Mouse (Mus musculus): ENCODE data around the gene Fam83g. TPM values are rescaled to one million over a fixed set of nuclear protein-coding genes. Genes with fewer than 3 reads are reported as not detected.

Fam83g gene
- polyA plus RNA-seq, 1 experiment = not detected

GRCm38 (mm10) chr11:61686906-61687453 is 3.1 kb downstream of the Fam83g start:
- TF ChIP-seq POLR2A (IDR thresholded peaks at IDR 0.05; ENCODE audit: insufficient read length, low read depth) = no peak
- TF ChIP-seq TCF12 (IDR thresholded peaks at IDR 0.05; ENCODE audit: insufficient read depth, poor library complexity, severe bottlenecking) = no peak
- TF ChIP-seq MAX (IDR thresholded peaks at IDR 0.05; ENCODE audit: low read depth) = no peak
- Histone ChIP-seq H3K36me3 (ENCODE audit: control insufficient read depth, insufficient read depth) (no peaks in the 10 kb centered on the region), H3K4me3 (no peak overlapping the region), H3ac (ENCODE audit: control insufficient read depth, insufficient read length) (no peak overlapping the region), H3K27me3 (ENCODE audit: control insufficient read depth, insufficient read depth, insufficient read length) (no peaks in the 10 kb centered on the region), H3K79me2 (ENCODE audit: control insufficient read depth, insufficient read depth) (no peaks in the 10 kb centered on the region), H3K4me2 (ENCODE audit: low read depth) (no peak overlapping the region)

GRCm38 (mm10) chr11:61687595-61687994 is 3.7 kb downstream of the Fam83g start:
- Histone ChIP-seq H3K79me2 (ENCODE audit: control insufficient read depth, insufficient read depth) (no peaks in the 10 kb centered on the region), H3K27me3 (ENCODE audit: control insufficient read depth, insufficient read depth, insufficient read length) (no peaks in the 10 kb centered on the region), H3K4me3 (no peak overlapping the region), H3K36me3 (ENCODE audit: control insufficient read depth, insufficient read depth) (no peaks in the 10 kb centered on the region), H3K4me2 (ENCODE audit: low read depth) (no peak overlapping the region), H3ac (ENCODE audit: control insufficient read depth, insufficient read length) (no peak overlapping the region)
- TF ChIP-seq POLR2AphosphoS2 (IDR thresholded peaks at IDR 0.05; ENCODE audit: insufficient read length, low read depth) = no peak

GRCm38 (mm10) chr11:61692996-61693395 is 9.1 kb downstream of the Fam83g start:
- H3K4me2 ChIP-seq (ENCODE audit: low read depth) = no peak overlapping the region
- H3K36me3 ChIP-seq (ENCODE audit: control insufficient read depth, insufficient read depth) = no peaks in the 10 kb centered on the region
- H3K27me3 ChIP-seq (ENCODE audit: control insufficient read depth, insufficient read depth, insufficient read length) = peaks cover 32% of the 10 kb centered on the region
- TF ChIP-seq POLR2A (IDR thresholded peaks at IDR 0.05; ENCODE audit: insufficient read length, low read depth) (no peak), TCF3 (IDR thresholded peaks at IDR 0.05; ENCODE audit: insufficient read length, low read depth) (no peak), E2F4 (IDR thresholded peaks at IDR 0.05; ENCODE audit: insufficient read depth) (no peak), CEBPB (IDR thresholded peaks at IDR 0.05; ENCODE audit: insufficient read depth, poor library complexity, severe bottlenecking) (no peak), REST (IDR thresholded peaks at IDR 0.05; ENCODE audit: insufficient read depth, insufficient read length) (no peak), SRF (IDR thresholded peaks at IDR 0.05; ENCODE audit: control insufficient read depth, insufficient read length, low read depth) (no peak), POLR2AphosphoS2 (IDR thresholded peaks at IDR 0.05; ENCODE audit: insufficient read length, low read depth) (no peak), TCF12 (IDR thresholded peaks at IDR 0.05; ENCODE audit: insufficient read depth, poor library complexity, severe bottlenecking) (no peak), USF1 (IDR thresholded peaks at IDR 0.05; ENCODE audit: low read depth) (no peak), MYOD1 (IDR thresholded peaks at IDR 0.05; ENCODE audit: control insufficient read depth in 1 of 3, insufficient read length in 2 of 3, low read depth in 2 of 3) (no peak), MAX (IDR thresholded peaks at IDR 0.05; ENCODE audit: low read depth) (no peak), MYOG (IDR thresholded peaks at IDR 0.05; ENCODE audit: control insufficient read depth in 1 of 3, insufficient read depth in 1 of 3, insufficient read length in 2 of 3, low read depth in 2 of 3) (no peak)
- H3K4me3 ChIP-seq = no peak overlapping the region
- no peaks in the 10 kb centered on the region for H3K79me2 ChIP-seq (ENCODE audit: control insufficient read depth, insufficient read depth)
- no peak overlapping the region for H3ac ChIP-seq (ENCODE audit: control insufficient read depth, insufficient read length)

- Histone ChIP-seq H3K4me3 (no peak overlapping the region), H3K4me2 (ENCODE audit: low read depth) (no peak overlapping the region), H3ac (ENCODE audit: control insufficient read depth, insufficient read length) (no peak overlapping the region), H3K27me3 (ENCODE audit: control insufficient read depth, insufficient read depth, insufficient read length) (peaks cover 37% of the 10 kb centered on the region), H3K79me2 (ENCODE audit: control insufficient read depth, insufficient read depth) (no peaks in the 10 kb centered on the region), H3K36me3 (ENCODE audit: control insufficient read depth, insufficient read depth) (no peaks in the 10 kb centered on the region)
- TF ChIP-seq MYOD1 (IDR thresholded peaks at IDR 0.05; ENCODE audit: control insufficient read depth in 1 of 3, insufficient read length in 2 of 3, low read depth in 2 of 3) (peak in 2 of 3 experiments; percentile 64 to 93), E2F4 (IDR thresholded peaks at IDR 0.05; ENCODE audit: insufficient read depth) (no peak), TCF3 (IDR thresholded peaks at IDR 0.05; ENCODE audit: insufficient read length, low read depth) (no peak), CEBPB (IDR thresholded peaks at IDR 0.05; ENCODE audit: insufficient read depth, poor library complexity, severe bottlenecking) (no peak), REST (IDR thresholded peaks at IDR 0.05; ENCODE audit: insufficient read depth, insufficient read length) (no peak), MYOG (IDR thresholded peaks at IDR 0.05; ENCODE audit: control insufficient read depth in 1 of 3, insufficient read depth in 1 of 3, insufficient read length in 2 of 3, low read depth in 2 of 3) (peak in 1 of 3 experiments; percentile 39), TCF12 (IDR thresholded peaks at IDR 0.05; ENCODE audit: insufficient read depth, poor library complexity, severe bottlenecking) (no peak), MAX (IDR thresholded peaks at IDR 0.05; ENCODE audit: low read depth) (no peak)
These were observed 15.0 kb downstream of the Fam83g start for GRCm38 (mm10) chr11:61698852-61699251.

- no peak for TF ChIP-seq TCF12 (IDR thresholded peaks at IDR 0.05; ENCODE audit: insufficient read depth, poor library complexity, severe bottlenecking)
- TF ChIP-seq MAX (IDR thresholded peaks at IDR 0.05; ENCODE audit: low read depth) = no peak
- TF ChIP-seq MYOD1 (IDR thresholded peaks at IDR 0.05; ENCODE audit: control insufficient read depth in 1 of 3, insufficient read length in 2 of 3, low read depth in 2 of 3) = no peak
- no peak for TF ChIP-seq MYOG (IDR thresholded peaks at IDR 0.05; ENCODE audit: control insufficient read depth in 1 of 3, insufficient read depth in 1 of 3, insufficient read length in 2 of 3, low read depth in 2 of 3)
- no peak for TF ChIP-seq TCF3 (IDR thresholded peaks at IDR 0.05; ENCODE audit: insufficient read length, low read depth)
- no peak for TF ChIP-seq POLR2AphosphoS2 (IDR thresholded peaks at IDR 0.05; ENCODE audit: insufficient read length, low read depth)
- no peak for TF ChIP-seq E2F4 (IDR thresholded peaks at IDR 0.05; ENCODE audit: insufficient read depth)
- TF ChIP-seq SRF (IDR thresholded peaks at IDR 0.05; ENCODE audit: control insufficient read depth, insufficient read length, low read depth) = no peak
- no peak for TF ChIP-seq POLR2A (IDR thresholded peaks at IDR 0.05; ENCODE audit: insufficient read length, low read depth)
- TF ChIP-seq REST (IDR thresholded peaks at IDR 0.05; ENCODE audit: insufficient read depth, insufficient read length) = no peak
- no peak for TF ChIP-seq CEBPB (IDR thresholded peaks at IDR 0.05; ENCODE audit: insufficient read depth, poor library complexity, severe bottlenecking)
- H3ac ChIP-seq (ENCODE audit: control insufficient read depth, insufficient read length) = no peak overlapping the region
- no peak overlapping the region for H3K4me2 ChIP-seq (ENCODE audit: low read depth)
- peaks cover 38% of the 10 kb centered on the region for H3K27me3 ChIP-seq (ENCODE audit: control insufficient read depth, insufficient read depth, insufficient read length)
- H3K36me3 ChIP-seq (ENCODE audit: control insufficient read depth, insufficient read depth) = no peaks in the 10 kb centered on the region
- no peak overlapping the region for H3K4me3 ChIP-seq
- no peaks in the 10 kb centered on the region for H3K79me2 ChIP-seq (ENCODE audit: control insufficient read depth, insufficient read depth)
These were observed 15.6 kb downstream of the Fam83g start for GRCm38 (mm10) chr11:61699460-61699859.

Measured in myocyte (in vitro differentiated cells).